Mouse (Mus musculus): ENCODE results near the gene Pkp2. TPM values are rescaled to one million over a fixed set of nuclear protein-coding genes. Genes with fewer than 3 reads are reported as not detected.

Gene Pkp2
- total RNA-seq, 2 experiments from 2014 or later = 0.07 to 0.12 TPM

GRCm38 (mm10) chr16:16256672-16257071 lies 43.6 kb downstream of the Pkp2 start:
- 0 out of 2 replicates have a peak, but pooled peaks have one; percentile 14 for ATAC-seq (replicated peaks; ENCODE audit: poor library complexity)

- ATAC-seq (replicated peaks; ENCODE audit: poor library complexity) = no peak
These were observed 47.8 kb downstream of the Pkp2 start for GRCm38 (mm10) chr16:16260882-16261281.

GRCm38 (mm10) chr16:16261481-16261880 lies 48.4 kb downstream of the Pkp2 start:
- no peak for ATAC-seq (replicated peaks; ENCODE audit: poor library complexity)

GRCm38 (mm10) chr16:16262436-16262835 lies 49.3 kb downstream of the Pkp2 start:
- no peak for ATAC-seq (replicated peaks; ENCODE audit: poor library complexity)

DNA sequence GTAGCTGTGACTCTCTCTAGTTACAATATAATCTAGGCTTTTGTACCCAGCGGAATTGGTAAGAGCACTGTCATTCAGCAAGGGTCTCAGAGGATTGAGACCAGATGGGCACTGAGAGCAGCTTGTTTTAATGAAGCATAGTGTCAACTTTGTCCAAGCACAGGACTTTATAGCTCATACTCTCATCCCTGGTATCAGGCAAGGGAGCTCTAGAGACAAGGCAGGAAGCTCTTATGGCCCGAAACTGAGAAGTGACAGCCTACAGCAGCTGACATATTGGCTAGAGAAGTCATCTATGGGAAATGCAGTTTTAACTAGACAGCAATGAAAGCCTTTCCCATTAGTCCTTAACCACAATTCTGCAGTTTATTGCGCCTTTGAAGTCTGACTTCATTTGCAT lies 59.9 kb downstream of the Pkp2 start:
- ATAC-seq (replicated peaks; ENCODE audit: poor library complexity) = no peak

GRCm38 (mm10) chr16:16273752-16274151 lies 60.6 kb downstream of the Pkp2 start:
- no peak for ATAC-seq (replicated peaks; ENCODE audit: poor library complexity)

GRCm38 (mm10) chr16:16302369-16303137 lies 89.4 kb downstream of the Pkp2 start, which contains the start of gene Yars2:
Gene Yars2, plus strand, starts transcription at chr16:16302965.
- ATAC-seq (replicated peaks; ENCODE audit: poor library complexity) = peak; percentile 93

DNA sequence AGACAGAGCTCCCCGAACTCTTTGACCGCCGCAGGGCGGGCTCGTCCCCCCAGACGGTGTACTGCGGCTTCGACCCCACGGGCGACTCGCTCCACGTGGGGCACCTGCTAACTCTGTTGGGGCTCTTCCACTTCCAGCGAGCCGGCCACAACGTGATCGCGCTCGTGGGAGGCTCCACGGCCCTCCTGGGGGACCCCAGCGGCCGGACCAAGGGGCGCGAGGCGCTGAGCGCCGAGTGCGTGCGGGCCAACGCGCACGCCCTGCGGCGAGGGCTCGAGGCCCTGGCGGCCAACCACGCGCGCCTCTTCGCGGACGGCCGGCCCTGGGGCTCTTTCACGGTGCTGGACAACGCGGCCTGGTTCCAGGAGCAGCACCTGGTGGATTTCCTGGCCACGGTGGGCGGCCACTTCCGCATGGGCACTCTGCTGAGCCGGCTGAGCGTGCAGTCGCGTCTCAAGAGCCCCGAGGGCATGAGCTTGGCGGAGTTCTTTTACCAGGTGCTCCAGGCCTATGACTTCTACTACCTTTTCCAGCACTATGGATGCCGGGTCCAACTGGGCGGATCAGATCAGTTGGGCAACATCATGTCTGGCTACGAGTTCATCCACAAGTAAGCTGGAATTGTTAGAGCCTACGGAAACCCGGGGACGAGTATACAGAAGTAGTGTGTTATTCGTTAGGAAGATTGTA lies 90.2 kb downstream of the Pkp2 start:
- ATAC-seq (replicated peaks; ENCODE audit: poor library complexity) = peak; percentile 29

- 0 out of 2 replicates have a peak, but pooled peaks have one; percentile 20 for ATAC-seq (replicated peaks; ENCODE audit: poor library complexity)
These were observed 90.8 kb downstream of the Pkp2 start for GRCm38 (mm10) chr16:16303888-16304287.

DNA sequence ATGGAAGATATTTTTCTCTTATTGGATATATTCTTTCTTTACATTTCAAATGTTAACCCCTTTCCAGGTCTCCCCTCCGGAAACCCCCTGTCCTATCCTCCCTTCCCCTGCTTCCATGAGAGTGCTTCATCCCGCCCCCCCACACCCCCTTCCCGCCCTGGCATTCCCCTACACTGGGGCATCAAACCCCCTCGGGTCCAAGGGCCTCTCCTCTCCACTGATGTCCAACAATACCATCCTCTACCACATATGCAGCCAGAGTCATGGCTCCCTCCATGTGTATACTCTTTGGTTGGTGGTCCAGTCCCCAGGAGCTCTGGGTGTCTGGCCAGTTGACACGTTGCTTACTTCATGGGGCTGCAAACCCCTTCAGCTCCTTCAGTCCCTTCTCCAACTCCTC lies 98.2 kb downstream of the Pkp2 start:
- ATAC-seq (replicated peaks; ENCODE audit: poor library complexity) = no peak

Other genes with a start within 250 kb of the Pkp2 start
- 68.3 and 73.9 TPM in 2 replicates for gene Yars2, start 89.6 kb downstream of the Pkp2 start, total RNA-seq (2015)
- gene Yars2, start 89.6 kb downstream of the Pkp2 start, total RNA-seq (2017) = 28.6 and 44.7 TPM in 2 replicates
- 88.2 and 92.9 TPM in 2 replicates for gene Dnm1l, start 145.6 kb downstream of the Pkp2 start, total RNA-seq (2015)
- 56.0 and 81.3 TPM in 2 replicates for gene Dnm1l, start 145.6 kb downstream of the Pkp2 start, total RNA-seq (2017)